In the genomic region with DNA sequence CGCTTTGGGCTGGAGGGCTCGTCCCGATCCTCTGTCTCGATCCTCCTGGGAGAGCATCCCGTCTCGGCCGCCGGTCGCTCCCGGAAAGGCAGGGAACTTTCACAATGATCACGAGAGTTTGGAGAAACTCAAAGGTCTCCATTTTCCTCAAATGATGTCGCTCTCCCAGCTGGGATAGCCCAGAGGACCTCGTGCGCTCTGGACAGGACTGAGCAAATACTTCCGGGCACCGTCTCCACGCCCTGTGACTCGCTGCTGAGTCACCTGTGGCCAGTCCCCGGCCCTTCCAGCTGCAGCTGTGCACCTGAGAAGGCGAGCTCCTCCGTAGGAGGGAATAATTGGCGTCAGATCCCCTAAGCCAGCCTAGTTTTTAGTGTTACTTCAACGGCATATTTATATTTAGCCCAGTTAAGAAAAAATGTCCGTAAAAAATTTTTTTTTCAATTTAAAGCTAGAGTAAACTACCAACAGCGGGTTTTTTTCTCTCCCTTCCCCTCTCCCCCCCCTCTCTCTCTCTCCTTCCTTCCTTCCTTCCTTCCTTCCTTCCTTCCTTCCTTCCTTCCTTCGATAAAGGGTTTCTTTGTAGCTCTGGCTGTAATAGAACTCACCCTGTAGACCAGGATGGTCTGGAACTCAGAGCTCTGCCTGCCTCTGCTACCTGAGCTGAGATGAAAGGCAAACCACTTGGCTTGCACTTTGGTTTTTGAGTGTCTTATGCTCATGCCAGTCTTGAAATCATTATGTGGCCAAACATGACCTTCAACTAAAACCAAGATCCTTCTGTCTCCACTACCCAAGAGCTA, we compare ENCODE assay signal across 8 mouse cellular contexts. TPM values are rescaled to one million over a fixed set of nuclear protein-coding genes. Genes with fewer than 3 reads are reported as not detected.
DNase-seq lines count a peak whose midpoint lies in the region; ATAC-seq and TF ChIP-seq lines count a peak whose summit lies in the region.

No protein-coding gene starts in this region.

- TF ChIP-seq CTCF in forebrain, postnatal 0 days (IDR thresholded peaks at IDR 0.05; ENCODE audit: low read depth) = no peak

- no peaks in the 10 kb centered on the region; the same call in 1 of the 2 replicates for H3K27me3 ChIP-seq in forebrain, postnatal 0 days (ENCODE audit: insufficient read depth, low read length)
- H3K27me3 ChIP-seq in kidney, embryonic 14.5 days (ENCODE audit: control insufficient read depth, insufficient read depth, low read length) = no peaks in the 10 kb centered on the region

- H3K4me3 ChIP-seq in forebrain, postnatal 0 days (ENCODE audit: low read depth, low read length) = peak overlapping the region; percentile 32
- peak overlapping the region; percentile 67 for H3K4me3 ChIP-seq in kidney, embryonic 14.5 days (ENCODE audit: low read length)

- no peak overlapping the region for H3K27ac ChIP-seq in forebrain, postnatal 0 days (ENCODE audit: low read depth, low read length)
- H3K27ac ChIP-seq in kidney, embryonic 14.5 days (ENCODE audit: low read depth, low read length) = peak overlapping the region; percentile 81

- peak overlapping the region; percentile 57 for H3K4me2 ChIP-seq in forebrain, postnatal 0 days (ENCODE audit: low read depth)
- peak overlapping the region; percentile 72 for H3K4me2 ChIP-seq in kidney, embryonic 14.5 days (replicated peaks; ENCODE audit: low read depth, low read length)

- whole genome bisulfite sequencing in forebrain, postnatal 0 days = 15% methylated on average over 26 of the region's 26 CpGs
- WGBS in kidney, embryonic 14.5 days = 10% methylated on average over 26 of the region's 26 CpGs

- H3K36me3 ChIP-seq in forebrain, postnatal 0 days (ENCODE audit: insufficient read depth) = no peaks in the 10 kb centered on the region
- peaks cover 20% of the 10 kb centered on the region for H3K36me3 ChIP-seq in kidney, embryonic 14.5 days (ENCODE audit: control insufficient read depth, insufficient read depth, low read length)

- no peaks in the 10 kb centered on the region for H3K4me1 ChIP-seq in forebrain, postnatal 0 days (ENCODE audit: insufficient read depth)
- peaks cover 20% of the 10 kb centered on the region for H3K4me1 ChIP-seq in kidney, embryonic 14.5 days (ENCODE audit: control insufficient read depth, insufficient read depth, low read length)

- H3K9ac ChIP-seq in forebrain, postnatal 0 days = no peak overlapping the region
- peak overlapping the region; percentile 76 for H3K9ac ChIP-seq in kidney, embryonic 14.5 days (ENCODE audit: low read depth, low read length)

- ATAC-seq in forebrain, postnatal 0 days = no peak
- ATAC-seq in kidney, embryonic 14.5 days (ENCODE audit: low FRiP score, low TSS enrichment) = peak; percentile 65

- peak; percentile 59 for DNase-seq in CD4-positive, CD25-positive, alpha-beta regulatory T cell, adult 2 months (ENCODE audit: low read depth, low spot score)
- DNase-seq in adrenal gland, adult 8-10 months = peak; percentile 68
- DNase-seq in forebrain, postnatal 0 days = no peak
- DNase-seq in lung, postnatal 14 days = peak; percentile 58
- DNase-seq in spleen, adult 18-20 months = peak; percentile 29 to 32
- DNase-seq in layer of hippocampus, postnatal 10 days (ENCODE audit: low spot score in 2 of 2) = no peak
- DNase-seq in frontal cortex, adult 2 months (ENCODE audit: extremely low spot score in 1 of 2, low spot score in 1 of 2) = no peak

- no peaks in the 10 kb centered on the region for H3K9me3 ChIP-seq in forebrain, postnatal 0 days (ENCODE audit: low read length)
- no peaks in the 10 kb centered on the region for H3K9me3 ChIP-seq in kidney, embryonic 14.5 days (ENCODE audit: control insufficient read depth, low read length)

RNA-seq across cellular contexts. Expression of gene Tuba1c, which starts 1.1 kb away (rescaled TPM):
- total RNA-seq in adrenal gland, adult 8-10 months (2022) = 100 to 1,000 TPM; 207 to 347 (median 262) TPM
- total RNA-seq in forebrain, postnatal 0 days (2014; rRNA removed) = 22.1 and 24.9 TPM in 2 replicates
- 16.4 and 18.8 TPM in 2 replicates for polyA plus RNA-seq in forebrain, postnatal 0 days (2015; fragmentation: Nextera tagmentation; extraction: Ambion mirVana)
- 187 and 196 TPM in 2 replicates for polyA plus RNA-seq in kidney, embryonic 14.5 days (2014; fragmentation: Nextera tagmentation; extraction: Ambion mirVana)
- 100 to 1,000 TPM; 234 TPM for total RNA-seq in layer of hippocampus, postnatal 10 days (2021)
- polyA plus RNA-seq in frontal cortex, adult 2 months (2012; rRNA removed) = 5.8 and 10.6 TPM in 2 replicates

RNA-seq across cellular contexts. Expression of gene Prph, which starts 24.2 kb away (rescaled TPM):
- 1 to 10 TPM in 2 of 4 experiments, under 1 TPM in 2; 0.81 to 2.2 (median 1.4) TPM for total RNA-seq in adrenal gland, adult 8-10 months (2022)
- total RNA-seq in forebrain, postnatal 0 days (2014; rRNA removed) = 1.7 and 2.3 TPM in 2 replicates
- polyA plus RNA-seq in forebrain, postnatal 0 days (2015; fragmentation: Nextera tagmentation; extraction: Ambion mirVana) = 2.3 and 2.4 TPM in 2 replicates
- polyA plus RNA-seq in kidney, embryonic 14.5 days (2014; fragmentation: Nextera tagmentation; extraction: Ambion mirVana) = 0.13 and 0.31 TPM in 2 replicates
- 10 to 100 TPM in 1 of 2 experiments, 1 to 10 TPM in 1; 9.1 to 13.2 TPM for total RNA-seq in layer of hippocampus, postnatal 10 days (2021)
- 0.69 and 0.90 TPM in 2 replicates for polyA plus RNA-seq in frontal cortex, adult 2 months (2012; rRNA removed)

RNA-seq across cellular contexts. Expression of gene Troap, which starts 43.6 kb away (rescaled TPM):
- total RNA-seq in adrenal gland, adult 8-10 months (2022) = 1 to 10 TPM in 1 of 4 experiments, under 1 TPM in 3; 0.22 to 2.3 (median 0.67) TPM
- total RNA-seq in forebrain, postnatal 0 days (2014; rRNA removed) = 1.5 and 3.9 TPM in 2 replicates
- polyA plus RNA-seq in forebrain, postnatal 0 days (2015; fragmentation: Nextera tagmentation; extraction: Ambion mirVana) = 2.7 and 3.1 TPM in 2 replicates
- polyA plus RNA-seq in kidney, embryonic 14.5 days (2014; fragmentation: Nextera tagmentation; extraction: Ambion mirVana) = 27.3 and 31.7 TPM in 2 replicates
- 1 to 10 TPM; 1.4 to 1.7 TPM for total RNA-seq in layer of hippocampus, postnatal 10 days (2021)
- polyA plus RNA-seq in frontal cortex, adult 2 months (2012; rRNA removed) = 0.62 and 1.3 TPM in 2 replicates

RNA-seq across cellular contexts. Expression of gene C1ql4, which starts 56.8 kb away (rescaled TPM):
- not detected for total RNA-seq in adrenal gland, adult 8-10 months (2022)
- 0.23 and 0.48 TPM in 2 replicates for total RNA-seq in forebrain, postnatal 0 days (2014; rRNA removed)
- 0.40 TPM in 1 of 2 replicates, not detected in the other for polyA plus RNA-seq in forebrain, postnatal 0 days (2015; fragmentation: Nextera tagmentation; extraction: Ambion mirVana)
- 0.43 and 1.3 TPM in 2 replicates for polyA plus RNA-seq in kidney, embryonic 14.5 days (2014; fragmentation: Nextera tagmentation; extraction: Ambion mirVana)
- under 1 TPM in 1 of 2 experiments, not detected in 1; 0.25 TPM for total RNA-seq in layer of hippocampus, postnatal 10 days (2021)
- polyA plus RNA-seq in frontal cortex, adult 2 months (2012; rRNA removed) = not detected in 2 replicates

Comparison
In these comparisons a context has a peak if more than half of its experiments do, and no peak if none do; other contexts are left out.
1. DNase-seq: peak in CD4-positive, CD25-positive, alpha-beta regulatory T cell, adult 2 months (single experiment), adrenal gland, adult 8-10 months (single experiment), lung, postnatal 14 days (single experiment) and spleen, adult 18-20 months (2 of 2); none in forebrain, postnatal 0 days (single experiment), layer of hippocampus, postnatal 10 days (0 of 2) and frontal cortex, adult 2 months (0 of 2).